Mouse (Mus musculus) bone marrow, adult 2 months (tissue): ENCODE data around the gene Megf8. TPM values are rescaled to one million over a fixed set of nuclear protein-coding genes. Genes with fewer than 3 reads are reported as not detected.

Source experiments
- H3K27ac ChIP-seq: fragments of 200-500 bp; 2 replicates; pipeline ENCODE4 v1.5.1; 2012; ENCODE audit warnings: low read depth, mild to moderate bottlenecking, control low read depth, inconsistent platforms, low read length; ENCODE audit not compliant: control insufficient read depth, poor library complexity, insufficient read depth
- H3K4me1 ChIP-seq: fragments of 200-500 bp; 2 replicates; pipeline ENCODE4 v1.6.1; 2011; ENCODE audit warnings: low read length; ENCODE audit not compliant: control insufficient read depth, insufficient read depth
- H3K4me3 ChIP-seq: fragments of 200-500 bp; replicated peaks from 2 replicates; pipeline ENCODE3; 2011; ENCODE audit warnings: mild to moderate bottlenecking, low read depth, low read length, control low read depth; ENCODE audit not compliant: control insufficient read depth
- CTCF ChIP-seq: fragments of 200-500 bp; IDR thresholded peaks from 2 replicates; pipeline ENCODE4 v1.5.1; 2011; ENCODE audit warnings: low read length, control low read depth; ENCODE audit not compliant: control insufficient read depth, insufficient read depth
- POLR2A ChIP-seq: fragments of 200-500 bp; IDR thresholded peaks from 2 replicates; pipeline ENCODE4 v1.6.1; 2011; ENCODE audit warnings: low read depth, mild to moderate bottlenecking, control low read depth, low read length, borderline replicate concordance; ENCODE audit not compliant: control insufficient read depth
- WGBS: fragments of 180-500 bp; shearing (Covaris S2); methylation state at CpG from one replicate; pipeline ENCODE4 v1.1.7; 2018; 5-methylcytosine and 5-hydroxymethylcytosine counted together
- polyA plus RNA-seq: library from polyadenylated mRNA; stranded (reverse); fragments of >200 nt; gene quantifications from 2 replicates; pipeline ENCODE4 v1.2.4, GENCODE M21; 2011; ENCODE audit warnings: low replicate concordance; ENCODE audit not compliant: missing spikeins, insufficient read depth, insufficient read length

The Megf8 gene
- polyA plus RNA-seq, 1 experiment = 5.7 TPM

GRCm38 (mm10) chr7:25284171-25284570, 32.8 kb upstream of the Megf8 start:
- Histone ChIP-seq H3K27ac (no peak overlapping the region), H3K4me1 (peaks cover 13% of the 10 kb centered on the region), H3K4me3 (no peak overlapping the region)
- 35% methylated on average over 2 of the region's 2 CpGs for WGBS
- TF ChIP-seq POLR2A = no peak
- no peak for TF ChIP-seq CTCF

GRCm38 (mm10) chr7:25284766-25285165, 32.2 kb upstream of the Megf8 start:
- Histone ChIP-seq H3K27ac (no peak overlapping the region), H3K4me1 (peaks cover 13% of the 10 kb centered on the region), H3K4me3 (no peak overlapping the region)
- TF ChIP-seq POLR2A = no peak
- no peak for TF ChIP-seq CTCF
- whole genome bisulfite sequencing = 67% methylated on average over 5 of the region's 5 CpGs

- no peak for TF ChIP-seq POLR2A
- TF ChIP-seq CTCF = no peak
- WGBS = 93% methylated on average over 20 of the region's 20 CpGs
- Histone ChIP-seq H3K27ac (no peak overlapping the region), H3K4me3 (no peak overlapping the region), H3K4me1 (peaks cover 8% of the 10 kb centered on the region)
Measured at GRCm38 (mm10) chr7:25285511-25286238, 31.3 kb upstream of the Megf8 start.

- Histone ChIP-seq H3K27ac (no peak overlapping the region), H3K4me3 (no peak overlapping the region), H3K4me1 (peaks cover 3% of the 10 kb centered on the region; the same call in 1 of the 2 replicates)
- 87% methylated on average over 8 of the region's 8 CpGs for WGBS
- no peak for TF ChIP-seq POLR2A
- TF ChIP-seq CTCF = no peak
Measured at GRCm38 (mm10) chr7:25286989-25287388, 30.0 kb upstream of the Megf8 start.

- 95% methylated on average over 12 of the region's 12 CpGs for WGBS
- Histone ChIP-seq H3K27ac (no peak overlapping the region), H3K4me1 (peaks cover 3% of the 10 kb centered on the region; the same call in 1 of the 2 replicates), H3K4me3 (no peak overlapping the region)
- no peak for TF ChIP-seq CTCF
- no peak for TF ChIP-seq POLR2A
Measured at GRCm38 (mm10) chr7:25288011-25288410, 29.0 kb upstream of the Megf8 start.

DNA sequence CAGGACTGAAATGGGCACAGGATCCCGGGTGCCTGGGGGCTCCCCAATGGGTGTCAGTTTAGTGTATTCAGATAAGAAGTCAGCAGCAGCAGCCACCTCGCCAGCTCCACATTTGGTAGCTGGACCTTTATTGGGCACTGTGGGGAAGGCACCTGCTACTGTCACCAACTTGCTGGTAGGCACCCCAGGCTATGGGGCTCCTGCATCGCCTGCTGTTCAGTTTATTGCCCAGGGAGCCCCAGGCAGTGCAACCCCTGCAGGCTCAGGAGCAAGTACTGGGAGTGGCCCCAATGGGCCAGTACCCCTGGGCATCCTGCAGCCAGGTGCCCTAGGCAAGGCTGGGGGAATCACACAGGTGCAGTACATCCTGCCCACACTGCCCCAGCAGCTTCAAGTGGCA, 28.2 kb upstream of the Megf8 start:
- Histone ChIP-seq H3K27ac (no peak overlapping the region), H3K4me1 (peaks cover 3% of the 10 kb centered on the region; the same call in 1 of the 2 replicates), H3K4me3 (no peak overlapping the region)
- TF ChIP-seq CTCF (no peak), POLR2A (no peak)
- 88% methylated on average over 3 of the region's 3 CpGs for WGBS

DNA sequence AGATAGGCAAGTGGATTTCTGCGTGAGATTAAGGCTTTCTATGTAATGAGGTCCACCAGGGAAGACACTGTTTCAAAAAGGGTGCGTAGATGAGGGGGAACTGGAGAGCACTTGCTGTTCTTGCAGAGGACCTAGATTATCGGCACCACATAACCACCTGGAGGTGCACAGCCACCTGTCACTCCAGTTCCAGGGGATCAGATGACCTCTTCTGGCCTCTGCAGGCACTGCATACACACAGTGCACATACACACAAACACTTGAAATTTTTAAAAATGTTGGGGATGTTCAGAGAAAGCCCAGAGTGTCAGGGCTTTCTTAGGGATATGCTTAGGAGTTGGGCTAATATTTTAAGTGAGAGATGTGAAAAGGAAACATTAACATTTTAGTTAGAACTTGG, 27.0 kb upstream of the Megf8 start:
- H3K4me3 ChIP-seq = no peak overlapping the region
- H3K27ac ChIP-seq = no peak overlapping the region
- TF ChIP-seq POLR2A (no peak), CTCF (no peak)
- no peaks in the 10 kb centered on the region; the same call in 1 of the 2 replicates for H3K4me1 ChIP-seq
- WGBS = 98% methylated on average over 3 of the region's 3 CpGs

GRCm38 (mm10) chr7:25290463-25290862, 26.5 kb upstream of the Megf8 start:
- TF ChIP-seq CTCF = no peak
- no peak for TF ChIP-seq POLR2A
- Histone ChIP-seq H3K4me3 (no peak overlapping the region), H3K4me1 (no peaks in the 10 kb centered on the region; the same call in 1 of the 2 replicates), H3K27ac (no peak overlapping the region)
- WGBS = 96% methylated on average over 1 of the region's 1 CpGs
